Mouse (Mus musculus) hindbrain, postnatal 0 days (tissue): ENCODE measurements around the gene Gpc6. TPM values are rescaled to one million over a fixed set of nuclear protein-coding genes. Genes with fewer than 3 reads are reported as not detected.

ENCODE experiments used
- ATAC-seq: fragments of 200-750 bp; cut with Nextera tagmentation; 2 replicates; pipeline ENCODE4 v1.8.0; 2017; ENCODE audit warnings: mild to moderate bottlenecking, moderate TSS enrichment, moderate library complexity
- DNase-seq: peaks from one replicate; pipeline ENCODE4 v3.0.0-alpha.2; 2015; ENCODE audit warnings: low spot score
- H3K27ac ChIP-seq: fragments of 300-500 bp; sonication (generic); 2 replicates; pipeline ENCODE4 v1.5.1; 2014; ENCODE audit warnings: mild to moderate bottlenecking
- H3K27me3 ChIP-seq: fragments of 300-500 bp; sonication (generic); 2 replicates; pipeline ENCODE4 v1.6.1; 2014; ENCODE audit warnings: low read length, mixed read lengths; ENCODE audit not compliant: insufficient read depth
- H3K36me3 ChIP-seq: fragments of 300-500 bp; sonication (generic); 2 replicates; pipeline ENCODE4 v1.6.1; 2014; ENCODE audit warnings: low read length, mixed read lengths; ENCODE audit not compliant: insufficient read depth
- H3K4me1 ChIP-seq: fragments of 300-500 bp; sonication (generic); 2 replicates; pipeline ENCODE4 v1.6.1; 2014; ENCODE audit warnings: antibody characterized with exemption, low read length, mixed read lengths; ENCODE audit not compliant: insufficient read depth
- H3K4me2 ChIP-seq: fragments of 300-500 bp; sonication (generic); 2 replicates; pipeline ENCODE4 v1.6.1; 2014; ENCODE audit warnings: low read depth, mild to moderate bottlenecking, low read length, moderate library complexity, mixed read lengths
- H3K4me3 ChIP-seq: fragments of 300-500 bp; sonication (generic); 2 replicates; pipeline ENCODE4 v1.5.1; 2014; ENCODE audit warnings: low read length
- H3K9ac ChIP-seq: fragments of 300-500 bp; sonication (generic); replicated peaks from 2 replicates; pipeline ENCODE4 v1.6.1; 2014; ENCODE audit warnings: mild to moderate bottlenecking, low read length, moderate library complexity, mixed read lengths
- H3K9me3 ChIP-seq: fragments of 300-500 bp; sonication (generic); 2 replicates; pipeline ENCODE4 v1.6.1; 2016; ENCODE audit warnings: low read length, mixed read lengths
- CTCF ChIP-seq: IDR thresholded peaks from 2 replicates; pipeline ENCODE4 v1.5.1; 2016; ENCODE audit warnings: antibody characterized with exemption, control low read depth, low read depth
- WGBS: fragments of 180-500 bp; shearing (Covaris S2); extraction: QIAGEN DNeasy Blood & Tissue Kit; methylation state at CpG from one replicate; pipeline ENCODE4 v1.1.7; 2014; 5-methylcytosine and 5-hydroxymethylcytosine counted together
- polyA plus RNA-seq: library from polyadenylated mRNA; unstranded; fragments of >200 nt; fragmentation: Nextera tagmentation; extraction: Ambion mirVana; gene quantifications from 2 replicates; pipeline ENCODE4 v1.2.1, GENCODE M21; 2015
- total RNA-seq: library from RNA; depleted of rRNA; stranded (reverse); fragments of >200 nt; gene quantifications from 2 replicates; pipeline ENCODE4 v1.2.3, GENCODE M21; 2014

Gpc6 gene
- total and polyA plus RNA-seq, 2 experiments from 2014 or later: 17.9 to 28.5 TPM

DNA sequence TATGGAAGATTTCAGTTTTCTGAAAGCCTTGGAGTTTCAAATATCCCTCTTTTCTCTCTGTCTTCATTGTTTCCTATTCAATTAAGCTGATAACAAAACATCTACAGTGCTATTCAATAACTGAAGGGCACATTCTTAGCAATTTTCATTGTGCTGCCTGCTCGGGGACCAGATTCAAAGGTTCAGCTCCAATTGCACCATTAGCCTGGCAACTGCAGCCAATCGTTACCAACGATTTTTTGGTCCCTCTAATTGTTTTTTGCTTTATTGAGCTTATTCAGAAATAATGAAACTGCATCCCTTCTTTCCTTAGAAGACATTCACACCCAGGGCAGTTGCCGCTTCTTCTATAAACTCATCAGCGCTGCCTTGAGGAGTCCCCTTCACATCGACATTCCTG lies 128.2 kb downstream of the Gpc6 start:
- Histone ChIP-seq H3K4me3 (no peak overlapping the region), H3K4me2 (no peak overlapping the region), H3K9ac (no peak overlapping the region), H3K27ac (no peak overlapping the region), H3K27me3 (no peaks in the 10 kb centered on the region), H3K4me1 (no peaks in the 10 kb centered on the region), H3K36me3 (no peaks in the 10 kb centered on the region), H3K9me3 (no peaks in the 10 kb centered on the region)
- ATAC-seq (no peak), DNase-seq (peak; percentile 10)
- WGBS: 63% methylated on average over 6 of the region's 6 CpGs
- no peak for TF ChIP-seq CTCF

DNA sequence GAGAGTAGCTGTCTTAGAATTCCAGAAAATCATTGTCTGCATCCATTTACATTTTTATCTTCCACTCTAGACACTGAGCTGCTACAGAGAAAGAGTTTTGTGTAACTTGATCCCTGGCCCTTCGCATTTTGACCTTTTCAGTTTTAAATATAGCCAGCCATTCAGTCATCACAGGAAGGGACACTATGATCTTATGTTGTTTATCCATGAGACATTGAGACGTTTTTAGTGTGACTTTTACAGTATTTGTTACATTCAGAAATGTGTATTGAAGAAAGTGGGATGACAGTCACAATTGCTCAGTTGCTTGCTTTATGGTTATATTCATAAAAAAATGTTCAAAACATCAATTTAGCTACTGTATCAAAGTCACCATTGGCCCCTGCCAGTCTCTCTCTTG lies 130.0 kb downstream of the Gpc6 start:
- no peak overlapping the region for H3K27ac ChIP-seq
- 75% methylated on average over 2 of the region's 2 CpGs for WGBS
- H3K4me2 ChIP-seq: no peak overlapping the region
- H3K4me1 ChIP-seq: no peaks in the 10 kb centered on the region
- no peaks in the 10 kb centered on the region for H3K27me3 ChIP-seq
- TF ChIP-seq CTCF: no peak
- no peak overlapping the region for H3K4me3 ChIP-seq
- no peaks in the 10 kb centered on the region for H3K36me3 ChIP-seq
- no peaks in the 10 kb centered on the region for H3K9me3 ChIP-seq
- DNase-seq: no peak
- no peak for ATAC-seq
- H3K9ac ChIP-seq: no peak overlapping the region

DNA sequence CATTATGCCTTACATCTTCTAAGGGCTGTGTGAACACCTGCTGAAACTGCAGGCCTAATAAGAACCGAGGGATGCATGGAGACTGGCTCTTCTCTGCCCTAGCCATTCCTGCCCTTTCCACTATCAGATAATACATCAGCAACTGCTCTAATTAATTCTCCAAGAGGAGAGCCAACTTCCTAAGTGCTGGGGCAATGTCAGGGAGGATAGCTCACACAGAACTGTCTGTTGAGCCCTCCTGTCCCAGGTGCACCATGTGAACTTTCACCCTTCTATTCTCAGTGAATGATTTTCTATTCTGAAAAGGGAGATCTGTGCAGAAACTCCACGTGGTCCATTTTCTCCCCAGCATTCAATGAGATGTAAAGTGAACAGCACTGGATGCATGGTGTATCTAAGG lies 136.0 kb downstream of the Gpc6 start:
- no peak for TF ChIP-seq CTCF
- H3K27me3 ChIP-seq: no peaks in the 10 kb centered on the region
- no peaks in the 10 kb centered on the region for H3K9me3 ChIP-seq
- no peak for ATAC-seq
- H3K9ac ChIP-seq: no peak overlapping the region
- 24% methylated on average over 2 of the region's 2 CpGs for WGBS
- no peaks in the 10 kb centered on the region for H3K4me1 ChIP-seq
- no peak for DNase-seq
- H3K36me3 ChIP-seq: no peaks in the 10 kb centered on the region
- H3K4me2 ChIP-seq: no peak overlapping the region
- H3K27ac ChIP-seq: no peak overlapping the region
- H3K4me3 ChIP-seq: no peak overlapping the region

DNA sequence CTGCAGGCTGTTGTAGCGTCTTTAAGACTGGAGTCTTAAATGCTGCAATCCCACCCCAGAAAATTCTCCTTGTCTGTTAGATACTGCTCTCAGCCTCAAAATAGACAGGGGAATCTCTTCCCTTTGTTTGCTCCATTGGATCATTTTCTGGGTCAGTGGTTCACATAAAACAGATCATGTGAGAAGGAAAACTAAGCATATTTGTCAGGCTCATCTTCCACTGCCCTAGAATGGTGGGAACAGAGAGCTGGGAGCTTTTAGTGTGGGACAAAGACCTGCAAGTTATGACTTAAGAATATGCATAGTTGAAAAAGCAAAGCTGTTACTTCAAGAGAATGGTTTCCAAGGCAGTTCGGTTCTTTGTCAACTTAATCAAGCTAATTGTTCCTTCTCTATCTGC lies 136.4 kb downstream of the Gpc6 start:
- Histone ChIP-seq H3K27me3 (no peaks in the 10 kb centered on the region), H3K4me2 (no peak overlapping the region), H3K4me1 (no peaks in the 10 kb centered on the region), H3K9ac (no peak overlapping the region), H3K4me3 (no peak overlapping the region), H3K9me3 (no peaks in the 10 kb centered on the region), H3K36me3 (no peaks in the 10 kb centered on the region), H3K27ac (no peak overlapping the region)
- WGBS: 37% methylated on average over 2 of the region's 2 CpGs
- DNase-seq (no peak), ATAC-seq (no peak)
- TF ChIP-seq CTCF: no peak

DNA sequence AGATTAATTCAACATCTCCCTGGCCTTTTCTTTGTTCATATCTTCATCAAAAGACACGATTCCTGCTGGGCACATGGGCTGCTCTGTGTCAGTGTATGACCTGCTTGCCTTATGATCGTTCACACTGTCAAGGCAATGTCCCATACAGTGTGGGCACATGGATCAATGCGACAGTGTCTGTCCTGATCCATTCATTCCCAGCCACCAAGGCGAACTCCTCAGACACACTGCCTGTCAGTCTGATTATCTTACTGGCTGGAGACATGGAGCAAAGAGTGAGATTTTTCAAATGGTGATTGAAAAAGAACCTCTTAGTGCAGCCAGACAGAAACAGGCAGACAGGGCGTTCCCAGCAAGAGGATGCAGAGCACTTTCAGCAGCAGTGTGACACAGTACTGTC lies 143.1 kb downstream of the Gpc6 start:
- Histone ChIP-seq H3K9me3 (no peaks in the 10 kb centered on the region), H3K4me2 (no peak overlapping the region), H3K9ac (no peak overlapping the region), H3K4me3 (no peak overlapping the region), H3K36me3 (no peaks in the 10 kb centered on the region), H3K4me1 (no peaks in the 10 kb centered on the region), H3K27me3 (no peaks in the 10 kb centered on the region), H3K27ac (no peak overlapping the region)
- ATAC-seq (peak; percentile 59), DNase-seq (no peak)
- WGBS: 46% methylated on average over 5 of the region's 5 CpGs
- TF ChIP-seq CTCF: no peak

DNA sequence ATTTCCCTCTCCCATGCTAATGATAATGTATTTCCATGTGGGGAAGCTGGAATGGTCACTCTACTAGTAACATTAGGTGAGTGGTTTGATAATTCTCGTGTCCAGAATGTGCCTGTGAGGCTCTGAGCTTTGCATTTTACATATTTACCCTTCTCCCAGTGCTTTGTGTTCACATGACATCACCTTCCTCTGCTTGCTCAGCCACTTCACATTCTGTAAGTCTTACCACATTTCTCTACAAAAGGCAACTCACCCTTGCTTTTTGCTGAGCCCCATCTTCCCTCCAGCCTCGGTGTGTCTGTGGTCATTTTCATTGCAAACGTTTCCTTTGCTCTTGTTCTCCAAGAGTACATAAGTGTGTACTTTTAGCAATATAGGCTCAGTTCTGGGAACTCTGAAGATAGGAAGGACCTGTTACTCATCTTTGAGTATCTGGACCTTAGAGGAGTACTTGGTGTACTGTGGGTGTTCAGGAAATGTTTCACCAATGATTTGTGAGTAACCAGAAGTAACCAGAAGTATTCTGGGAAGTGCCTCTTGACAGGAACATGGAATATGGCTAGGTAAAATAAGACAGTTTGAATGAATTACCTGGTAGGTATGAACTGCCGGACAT lies 145.5 kb downstream of the Gpc6 start:
- WGBS: 92% methylated on average over 4 of the region's 4 CpGs
- Histone ChIP-seq H3K36me3 (no peaks in the 10 kb centered on the region), H3K9ac (no peak overlapping the region), H3K9me3 (no peaks in the 10 kb centered on the region), H3K4me1 (no peaks in the 10 kb centered on the region), H3K27ac (no peak overlapping the region), H3K4me2 (no peak overlapping the region), H3K4me3 (no peak overlapping the region), H3K27me3 (no peaks in the 10 kb centered on the region)
- DNase-seq: no peak
- no peak for ATAC-seq
- no peak for TF ChIP-seq CTCF

DNA sequence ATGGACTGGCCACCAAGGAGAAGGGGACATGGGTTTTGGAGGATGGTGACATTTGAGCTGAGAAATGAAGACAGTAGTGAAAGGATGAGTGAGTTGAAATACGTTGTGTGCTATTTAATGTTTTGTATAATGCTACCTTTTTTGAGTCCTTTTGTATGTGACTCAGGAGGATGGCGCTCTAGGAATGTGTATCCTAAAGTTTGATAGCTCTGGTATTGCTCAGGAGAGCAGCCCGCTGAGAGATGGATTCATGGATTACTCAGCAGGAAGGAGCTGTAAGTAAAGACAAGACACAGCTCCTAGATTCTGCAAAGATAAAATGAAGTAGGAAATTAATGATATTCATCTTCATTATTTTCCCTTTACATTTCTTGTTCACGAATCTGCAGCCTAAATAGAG lies 168.5 kb downstream of the Gpc6 start:
- DNase-seq: no peak
- Histone ChIP-seq H3K4me1 (no peaks in the 10 kb centered on the region), H3K36me3 (no peaks in the 10 kb centered on the region), H3K9ac (no peak overlapping the region), H3K9me3 (no peaks in the 10 kb centered on the region), H3K4me3 (no peak overlapping the region), H3K4me2 (no peak overlapping the region), H3K27me3 (no peaks in the 10 kb centered on the region), H3K27ac (no peak overlapping the region)
- 86% methylated on average over 4 of the region's 4 CpGs for WGBS
- TF ChIP-seq CTCF: no peak
- no peak for ATAC-seq
